Mouse (Mus musculus) ES-Bruce4 (cell line): ENCODE data around the gene Nicn1. TPM values are rescaled to one million over a fixed set of nuclear protein-coding genes. Genes with fewer than 3 reads are reported as not detected.
A peak's percentile ranks its signal among the peaks of the same experiment; 100 is the strongest.

Experiments
- H3K27ac ChIP-seq: 2 replicates; pipeline ENCODE4 v1.5.1; 2012; ENCODE audit warnings: low read length, inconsistent platforms; ENCODE audit not compliant: insufficient read depth
- H3K27me3 ChIP-seq: 2 replicates; pipeline ENCODE4 v1.6.1; 2012; ENCODE audit warnings: mild to moderate bottlenecking, low read length, inconsistent platforms; ENCODE audit not compliant: control insufficient read depth, poor library complexity, insufficient read depth, severe bottlenecking
- H3K36me3 ChIP-seq: 2 replicates; pipeline ENCODE4 v1.6.1; 2012; ENCODE audit warnings: inconsistent platforms, mild to moderate bottlenecking, low read length, moderate library complexity; ENCODE audit not compliant: control insufficient read depth, poor library complexity, insufficient read depth, severe bottlenecking
- H3K4me1 ChIP-seq: one replicate; pipeline ENCODE4 v1.8.1; 2011; ENCODE audit warnings: low read length; ENCODE audit not compliant: control insufficient read depth, insufficient read depth
- H3K4me3 ChIP-seq: 2 replicates; pipeline ENCODE4 v1.5.1; 2011; ENCODE audit warnings: low read depth, mild to moderate bottlenecking, low read length
- H3K9ac ChIP-seq: 2 replicates; pipeline ENCODE4 v1.6.1; 2012; ENCODE audit warnings: low read depth, mild to moderate bottlenecking, inconsistent platforms; ENCODE audit not compliant: poor library complexity, severe bottlenecking
- H3K9me3 ChIP-seq: replicated peaks from 2 replicates; pipeline ENCODE4 v1.6.1; 2012; ENCODE audit warnings: mild to moderate bottlenecking, low read length, inconsistent platforms; ENCODE audit not compliant: control insufficient read depth, poor library complexity, insufficient read depth, severe bottlenecking
- CTCF ChIP-seq: IDR thresholded peaks from one replicate; pipeline ENCODE4 v1.8.1; 2011; ENCODE audit warnings: low read depth, low read length
- EP300 ChIP-seq: IDR thresholded peaks from 2 replicates; pipeline ENCODE4 v1.6.1; 2011; ENCODE audit warnings: low read depth, low read length; ENCODE audit not compliant: insufficient read depth
- POLR2A ChIP-seq: IDR thresholded peaks from one replicate; pipeline ENCODE4 v1.8.1; 2011; ENCODE audit warnings: low read length; ENCODE audit not compliant: insufficient read depth
- polyA plus RNA-seq: library from polyadenylated mRNA; stranded (reverse); fragments of >200 nt; gene quantifications from 2 replicates; pipeline ENCODE4 v1.2.4, GENCODE M21; 2011; ENCODE audit warnings: low read depth; ENCODE audit not compliant: missing spikeins, insufficient read depth, insufficient read length

The Nicn1 gene
- polyA plus RNA-seq, 1 experiment: 18.3 TPM

- peaks cover 11% of the 10 kb centered on the region for H3K36me3 ChIP-seq
- H3K9me3 ChIP-seq: no peaks in the 10 kb centered on the region
- H3K4me3 ChIP-seq: no peak overlapping the region
- H3K27ac ChIP-seq: no peak overlapping the region
- H3K27me3 ChIP-seq: no peaks in the 10 kb centered on the region
- H3K4me1 ChIP-seq: peaks cover 6% of the 10 kb centered on the region
- H3K9ac ChIP-seq: no peak overlapping the region
- TF ChIP-seq EP300: no peak
- TF ChIP-seq POLR2A: no peak
- no peak for TF ChIP-seq CTCF
These were observed 29.7 kb upstream of the Nicn1 start for GRCm38 (mm10) chr9:108260526-108260925.

GRCm38 (mm10) chr9:108261865-108262264, 28.4 kb upstream of the Nicn1 start:
- Histone ChIP-seq H3K4me1 (peaks cover 6% of the 10 kb centered on the region), H3K27ac (0 out of 2 replicates have a peak overlapping the region, but pooled peaks have one; percentile 6), H3K9ac (peak overlapping the region; percentile 91), H3K4me3 (peak overlapping the region; percentile 57), H3K36me3 (0 out of 2 replicates have a peak, but pooled peaks cover 5% of the 10 kb centered on the region), H3K9me3 (no peaks in the 10 kb centered on the region), H3K27me3 (no peaks in the 10 kb centered on the region)
- TF ChIP-seq EP300 (no peak), CTCF (no peak), POLR2A (no peak)

- H3K4me3 ChIP-seq: peak overlapping the region; percentile 73
- H3K27me3 ChIP-seq: no peaks in the 10 kb centered on the region
- TF ChIP-seq CTCF (no peak), POLR2A (no peak), EP300 (no peak)
- peaks cover 6% of the 10 kb centered on the region for H3K4me1 ChIP-seq
- H3K36me3 ChIP-seq: no peaks in the 10 kb centered on the region
- no peaks in the 10 kb centered on the region for H3K9me3 ChIP-seq
- peak overlapping the region; percentile 91 for H3K9ac ChIP-seq
- 0 out of 2 replicates have a peak overlapping the region, but pooled peaks have one; percentile 71 for H3K27ac ChIP-seq
These were observed 27.7 kb upstream of the Nicn1 start for GRCm38 (mm10) chr9:108262494-108263049.

- Histone ChIP-seq H3K36me3 (no peaks in the 10 kb centered on the region), H3K9me3 (no peaks in the 10 kb centered on the region), H3K4me1 (peaks cover 6% of the 10 kb centered on the region), H3K4me3 (peak overlapping the region; percentile 73), H3K9ac (peak overlapping the region; percentile 91), H3K27me3 (no peaks in the 10 kb centered on the region), H3K27ac (peak overlapping the region; percentile 71)
- no peak for TF ChIP-seq EP300
- no peak for TF ChIP-seq CTCF
- TF ChIP-seq POLR2A: no peak
These were observed 27.0 kb upstream of the Nicn1 start for GRCm38 (mm10) chr9:108263131-108263681.

- Histone ChIP-seq H3K4me3 (peak within 1 kb of the TSS; percentile 73), H3K36me3 (no peaks in the 10 kb centered on the region), H3K4me1 (peaks cover 9% of the 10 kb centered on the region), H3K9me3 (no peaks in the 10 kb centered on the region), H3K27me3 (no peaks in the 10 kb centered on the region), H3K27ac (peak within 1 kb of the TSS; percentile 99), H3K9ac (peak within 1 kb of the TSS; percentile 91)
- no peak for TF ChIP-seq CTCF
- TF ChIP-seq POLR2A: peak; percentile 25
These were observed 26.5 kb upstream of the Nicn1 start, which contains the start of gene Dag1 for GRCm38 (mm10) chr9:108263690-108264190. Gene Dag1, minus strand, starts transcription at chr9:108263958.
